Mouse (Mus musculus) liver, adult 2 months (tissue): ENCODE results near the gene Il11ra1. TPM values are rescaled to one million over a fixed set of nuclear protein-coding genes. Genes with fewer than 3 reads are reported as not detected.

Source experiments
- DNase-seq: peaks from one replicate; pipeline ENCODE4 v3.0.0-alpha.2; 2011; ENCODE audit warnings: low read depth, low spot score; ENCODE audit errors: extremely low read depth
- H3K27ac ChIP-seq: fragments of 200-500 bp; replicated peaks from 2 replicates; pipeline ENCODE4 v1.5.1; 2012; ENCODE audit warnings: low read depth, mild to moderate bottlenecking, control low read depth, inconsistent platforms, low read length; ENCODE audit not compliant: insufficient read depth
- H3K27me3 ChIP-seq: fragments of 200-500 bp; 2 replicates; pipeline ENCODE4 v1.6.1; 2012; ENCODE audit warnings: mild to moderate bottlenecking, moderate library complexity, low read length, inconsistent platforms; ENCODE audit not compliant: control insufficient read depth, insufficient read depth
- H3K36me3 ChIP-seq: fragments of 200-500 bp; 2 replicates; pipeline ENCODE4 v1.6.1; 2012; ENCODE audit warnings: low read length, inconsistent platforms; ENCODE audit not compliant: control insufficient read depth, insufficient read depth
- H3K4me1 ChIP-seq: fragments of 200-500 bp; 2 replicates; pipeline ENCODE4 v1.6.1; 2011; ENCODE audit warnings: low read length; ENCODE audit not compliant: control insufficient read depth, insufficient read depth
- H3K4me3 ChIP-seq: fragments of 200-500 bp; 2 replicates; pipeline ENCODE4 v1.5.1; 2011; ENCODE audit warnings: low read depth, mild to moderate bottlenecking, control low read depth, low read length, moderate library complexity; ENCODE audit not compliant: insufficient read depth
- H3K79me2 ChIP-seq: fragments of 200-500 bp; 2 replicates; pipeline ENCODE4 v1.6.1; 2012; ENCODE audit warnings: inconsistent platforms, mild to moderate bottlenecking, low read length, moderate library complexity; ENCODE audit not compliant: control insufficient read depth, insufficient read depth
- H3K9ac ChIP-seq: fragments of 200-500 bp; 2 replicates; pipeline ENCODE4 v1.6.1; 2012; ENCODE audit warnings: low read depth, mild to moderate bottlenecking, control low read depth, inconsistent platforms, low read length
- CTCF ChIP-seq: fragments of 200-500 bp; IDR thresholded peaks from 2 replicates; pipeline ENCODE4 v1.5.1; 2011; ENCODE audit warnings: low read depth, low read length, control low read depth
- POLR2A ChIP-seq: fragments of 200-500 bp; IDR thresholded peaks from 2 replicates; pipeline ENCODE4 v1.6.1; 2011; ENCODE audit warnings: low read length, control low read depth; ENCODE audit not compliant: insufficient read depth; ENCODE audit errors: extremely low read depth
- WGBS: fragments of 180-500 bp; shearing (Covaris S2); methylation state at CpG from one replicate; pipeline ENCODE4 v1.1.7; 2018; 5-methylcytosine and 5-hydroxymethylcytosine counted together
- polyA plus RNA-seq: library from polyadenylated mRNA; depleted of rRNA; stranded (reverse); fragments of >200 nt; gene quantifications from 2 replicates; pipeline ENCODE4 v1.2.3, GENCODE M21; 2012
- total RNA-seq: library from RNA; depleted of rRNA; stranded (reverse); fragments of >200 nt; gene quantifications from 2 replicates; pipeline ENCODE4 v1.2.3, GENCODE M21; 2014

Gene Il11ra1
- total and polyA plus RNA-seq, 2 experiments, result 38.6 to 155 TPM

- Histone ChIP-seq H3K9ac (no peak overlapping the region), H3K27me3 (0 out of 2 replicates have a peak, but pooled peaks cover 1% of the 10 kb centered on the region), H3K36me3 (peaks cover 7% of the 10 kb centered on the region), H3K4me1 (peaks cover 15% of the 10 kb centered on the region; the same call in 1 of the 2 replicates), H3K27ac (no peak overlapping the region), H3K79me2 (peaks cover 6% of the 10 kb centered on the region; the same call in 1 of the 2 replicates), H3K4me3 (no peak overlapping the region)
- WGBS, result 24% methylated on average over 1 of the region's 1 CpGs
- TF ChIP-seq CTCF (no peak), POLR2A (no peak)
- no peak for DNase-seq
These were observed 38.4 kb downstream of the Il11ra1 start for GRCm38 (mm10) chr4:41738256-41738603.

DNA sequence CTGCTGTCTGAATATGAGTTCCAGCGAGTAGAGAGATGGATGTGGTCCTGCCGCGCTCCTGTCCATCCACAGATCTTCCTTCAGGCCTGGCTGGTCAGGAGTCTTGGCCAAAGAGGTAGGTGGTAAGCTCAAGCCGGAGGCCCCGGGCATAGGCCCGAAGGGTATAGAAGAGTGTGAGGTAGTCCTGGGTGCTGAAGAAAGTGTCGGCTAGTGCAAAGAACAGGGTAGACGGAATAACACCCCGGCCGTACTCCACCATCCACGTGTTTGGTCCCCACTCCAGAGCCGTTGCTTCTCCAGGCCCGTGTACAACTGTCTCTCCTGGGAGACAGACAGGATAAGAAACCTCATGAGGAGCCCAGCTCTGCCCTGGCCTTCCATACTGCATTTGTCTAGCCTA is 39.5 kb downstream of the Il11ra1 start:
- TF ChIP-seq CTCF (no peak), POLR2A (no peak)
- Histone ChIP-seq H3K36me3 (peaks cover 7% of the 10 kb centered on the region), H3K4me3 (no peak overlapping the region), H3K4me1 (peaks cover 18% of the 10 kb centered on the region), H3K27me3 (no peaks in the 10 kb centered on the region), H3K79me2 (peaks cover 6% of the 10 kb centered on the region; the same call in 1 of the 2 replicates), H3K9ac (no peak overlapping the region), H3K27ac (no peak overlapping the region)
- DNase-seq, result no peak
- WGBS, result 93% methylated on average over 13 of the region's 13 CpGs

- DNase-seq, result peak; percentile 63
- H3K27me3 ChIP-seq, result no peaks in the 10 kb centered on the region
- WGBS, result under 1% methylated on average over 48 of the region's 48 CpGs
- peaks cover 6% of the 10 kb centered on the region; the same call in 1 of the 2 replicates for H3K79me2 ChIP-seq
- peak overlapping the region; percentile 89 for H3K9ac ChIP-seq
- TF ChIP-seq CTCF, result 0 out of 2 replicates have a peak, but pooled peaks have one; percentile 4
- no peak for TF ChIP-seq POLR2A
- H3K27ac ChIP-seq, result peak overlapping the region; percentile 92
- H3K4me1 ChIP-seq, result peaks cover 23% of the 10 kb centered on the region
- H3K4me3 ChIP-seq, result peak overlapping the region; percentile 84
- H3K36me3 ChIP-seq, result peaks cover 7% of the 10 kb centered on the region
These were observed 40.8 kb downstream of the Il11ra1 start for GRCm38 (mm10) chr4:41740380-41741157.

DNA sequence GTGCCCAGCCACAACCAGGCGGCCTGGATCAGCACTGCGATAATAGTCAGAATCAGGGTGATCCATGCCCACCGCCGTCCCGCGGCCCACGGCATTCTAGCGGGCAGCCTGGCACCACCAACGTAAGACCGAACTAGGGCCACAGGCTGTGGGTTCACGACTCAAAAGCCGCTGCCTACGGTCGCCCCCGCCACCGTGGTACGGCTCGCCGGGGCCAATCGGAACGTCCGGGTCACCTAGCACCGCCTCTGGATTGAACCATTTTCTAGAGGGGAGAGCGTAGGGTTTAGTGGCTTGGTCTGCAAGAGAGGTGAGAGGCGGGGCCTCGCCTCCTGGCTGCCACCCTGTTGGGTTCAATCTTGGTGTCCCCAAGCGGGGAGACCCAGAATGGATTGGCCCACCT is 41.4 kb downstream of the Il11ra1 start:
- no peaks in the 10 kb centered on the region for H3K27me3 ChIP-seq
- peak overlapping the region; percentile 92 for H3K27ac ChIP-seq
- peak; percentile 96 for DNase-seq
- WGBS, result under 1% methylated on average over 27 of the region's 27 CpGs
- TF ChIP-seq POLR2A (peak; percentile 97), CTCF (no peak)
- peak overlapping the region; percentile 89 for H3K9ac ChIP-seq
- H3K36me3 ChIP-seq, result peaks cover 7% of the 10 kb centered on the region
- H3K4me3 ChIP-seq, result peak overlapping the region; percentile 84
- peaks cover 23% of the 10 kb centered on the region for H3K4me1 ChIP-seq
- H3K79me2 ChIP-seq, result peaks cover 6% of the 10 kb centered on the region; the same call in 1 of the 2 replicates

DNA sequence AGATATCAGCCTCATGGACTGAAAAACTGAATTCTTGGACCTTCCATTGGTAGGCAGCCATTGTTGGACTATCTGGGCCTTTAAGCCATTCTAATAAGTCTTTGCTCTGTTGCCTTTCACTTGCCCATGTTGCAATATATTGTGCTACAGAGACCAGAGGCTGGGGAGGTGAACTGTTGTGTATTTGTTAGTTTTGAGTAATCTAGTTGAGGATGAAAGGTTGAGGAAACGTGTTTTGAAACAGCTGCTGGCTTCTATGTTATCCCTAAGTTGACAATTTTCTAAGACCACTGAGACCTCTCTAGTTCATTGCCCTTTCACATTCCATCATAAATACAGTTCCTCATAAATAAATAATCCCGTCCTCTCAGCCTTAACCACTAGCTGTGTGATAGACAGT is 44.3 kb downstream of the Il11ra1 start:
- WGBS, result 17% methylated on average over 2 of the region's 2 CpGs
- peak; percentile 94 for DNase-seq
- no peak overlapping the region for H3K9ac ChIP-seq

DNA sequence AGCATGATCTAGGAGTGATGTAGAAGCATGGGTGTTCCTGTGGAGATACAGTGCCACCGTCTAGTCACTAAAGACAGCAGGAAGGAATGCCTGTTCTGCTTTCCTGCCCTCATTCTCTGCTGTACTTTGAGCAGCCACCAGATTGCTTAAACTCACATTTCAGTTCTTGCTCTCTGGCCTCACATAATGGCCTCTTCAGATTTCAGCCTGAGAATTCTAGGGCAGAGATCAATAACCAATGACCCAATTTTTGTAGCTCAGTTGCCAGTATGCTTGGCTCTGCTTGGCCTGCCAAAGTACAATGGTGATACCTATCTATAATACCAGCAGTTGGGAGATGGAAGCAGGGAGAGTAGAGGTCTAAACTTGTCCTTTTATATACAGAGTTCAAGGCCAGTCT is 45.2 kb downstream of the Il11ra1 start:
- peak overlapping the region; percentile 8 for H3K4me3 ChIP-seq
- no peak for TF ChIP-seq CTCF
- TF ChIP-seq POLR2A, result no peak
- H3K9ac ChIP-seq, result peak overlapping the region; percentile 46; the same call in 1 of the 2 replicates
- peaks cover 6% of the 10 kb centered on the region; the same call in 1 of the 2 replicates for H3K79me2 ChIP-seq
- H3K4me1 ChIP-seq, result peaks cover 14% of the 10 kb centered on the region
- WGBS, result 5% methylated on average over 1 of the region's 1 CpGs
- peaks cover 10% of the 10 kb centered on the region for H3K36me3 ChIP-seq
- DNase-seq, result peak; percentile 98
- H3K27me3 ChIP-seq, result no peaks in the 10 kb centered on the region
- H3K27ac ChIP-seq, result peak overlapping the region; percentile 80

More for the DNA sequence above, 44.3 kb downstream of the Il11ra1 start:
- peaks cover 6% of the 10 kb centered on the region; the same call in 1 of the 2 replicates for H3K79me2 ChIP-seq
- H3K4me1 ChIP-seq, result peaks cover 18% of the 10 kb centered on the region
- H3K27ac ChIP-seq, result peak overlapping the region; percentile 84
- H3K4me3 ChIP-seq, result no peak overlapping the region
- TF ChIP-seq CTCF (no peak), POLR2A (no peak)
- H3K27me3 ChIP-seq, result no peaks in the 10 kb centered on the region
- H3K36me3 ChIP-seq, result peaks cover 13% of the 10 kb centered on the region
